Comparison of ENCODE assay signal across 9 mouse cellular contexts in genomic region chr11:19017719-19018413, GRCm38 (mm10). TPM values are rescaled to one million over a fixed set of nuclear protein-coding genes. Genes with fewer than 3 reads are reported as not detected.
A peak's percentile ranks its signal among the peaks of the same experiment; 100 is the strongest.
DNase-seq lines count a peak whose midpoint lies in the region; ATAC-seq and TF ChIP-seq lines count a peak whose summit lies in the region.
"Had no signal": no experiment of that assay in that cellular context is flagged by ENCODE, and none has a peak within 500 bp of the region (broad histone marks: within the 10 kb centered on the region; RNA-seq: fewer than 3 reads in every experiment).

No protein-coding gene starts in this region.

- TF ChIP-seq POLR2A in cortical plate, adult 2 months (IDR thresholded peaks at IDR 0.05; ENCODE audit: extremely low read depth, insufficient read depth, low read length): no peak

- peak overlapping the region; percentile 93 for H3K9ac ChIP-seq in kidney, embryonic 14.5 days (ENCODE audit: low read depth, low read length)
- peak overlapping the region; percentile 98 for H3K9ac ChIP-seq in hindbrain, embryonic 16.5 days (ENCODE audit: low read depth, low read length)
- H3K9ac ChIP-seq in midbrain, postnatal 0 days (replicated peaks; ENCODE audit: low read length, poor library complexity, severe bottlenecking): peak overlapping the region; percentile 79

- peak overlapping the region; percentile 73 for H3K4me2 ChIP-seq in kidney, embryonic 14.5 days (replicated peaks; ENCODE audit: low read depth, low read length)
- H3K4me2 ChIP-seq in hindbrain, embryonic 16.5 days (ENCODE audit: low read length): peak overlapping the region; percentile 86
- peak overlapping the region; percentile 98 for H3K4me2 ChIP-seq in midbrain, postnatal 0 days (ENCODE audit: low read depth, low read length, poor library complexity, severe bottlenecking)

- no peak for DNase-seq in kidney, postnatal 4 days
- DNase-seq in midbrain, postnatal 0 days (ENCODE audit: low spot score): no peak
- no peak for DNase-seq in left cerebral cortex, adult 9 months (ENCODE audit: low spot score in 2 of 2)
- DNase-seq in urinary bladder, postnatal 25 days (ENCODE audit: low spot score): no peak
- no peak for DNase-seq in ovary, postnatal 10 days (ENCODE audit: low spot score)
- DNase-seq: thymus, postnatal 4 days had no signal

- H3K4me1 ChIP-seq in kidney, embryonic 14.5 days (ENCODE audit: control insufficient read depth, insufficient read depth, low read length): peaks cover 11% of the 10 kb centered on the region
- H3K4me1 ChIP-seq in cortical plate, adult 2 months (ENCODE audit: control insufficient read depth, insufficient read depth, low read length): no peaks in the 10 kb centered on the region
- peaks cover 14% of the 10 kb centered on the region for H3K4me1 ChIP-seq in hindbrain, embryonic 16.5 days (ENCODE audit: control insufficient read depth, insufficient read depth, low read depth, low read length)
- no peaks in the 10 kb centered on the region for H3K4me1 ChIP-seq in midbrain, postnatal 0 days (ENCODE audit: insufficient read depth, low read length)

- peak overlapping the region; percentile 73 for H3K4me3 ChIP-seq in kidney, embryonic 14.5 days (ENCODE audit: low read length)
- peak overlapping the region; percentile 81; the same call in 1 of the 2 replicates for H3K4me3 ChIP-seq in cortical plate, adult 2 months (ENCODE audit: insufficient read depth, low read length)
- H3K4me3 ChIP-seq in hindbrain, embryonic 16.5 days (ENCODE audit: low read length): peak overlapping the region; percentile 75
- H3K4me3 ChIP-seq in midbrain, postnatal 0 days (ENCODE audit: low read depth, low read length): peak overlapping the region; percentile 68

- TF ChIP-seq CTCF in cortical plate, adult 2 months (IDR thresholded peaks at IDR 0.05; ENCODE audit: extremely low read depth, insufficient read depth, low read length): no peak
- TF ChIP-seq CTCF in midbrain, postnatal 0 days (IDR thresholded peaks at IDR 0.05): no peak

- no peaks in the 10 kb centered on the region for H3K9me3 ChIP-seq in kidney, embryonic 14.5 days (ENCODE audit: control insufficient read depth, low read length)
- no peaks in the 10 kb centered on the region for H3K9me3 ChIP-seq in hindbrain, embryonic 16.5 days (ENCODE audit: control insufficient read depth, low read length)
- H3K9me3 ChIP-seq in midbrain, postnatal 0 days (ENCODE audit: low read length): no peaks in the 10 kb centered on the region

- WGBS in kidney, embryonic 14.5 days: 1% methylated on average over 14 of the region's 14 CpGs
- WGBS in hindbrain, embryonic 16.5 days: 2% methylated on average over 14 of the region's 14 CpGs
- WGBS in midbrain, postnatal 0 days: 7% methylated on average over 14 of the region's 14 CpGs

- peak overlapping the region; percentile 99 for H3K27ac ChIP-seq in kidney, embryonic 14.5 days (ENCODE audit: low read depth, low read length)
- no peak overlapping the region for H3K27ac ChIP-seq in cortical plate, adult 2 months (ENCODE audit: insufficient read depth, low read length)
- H3K27ac ChIP-seq in hindbrain, embryonic 16.5 days (ENCODE audit: low read depth, low read length): peak overlapping the region; percentile 100
- peak overlapping the region; percentile 89 for H3K27ac ChIP-seq in midbrain, postnatal 0 days (ENCODE audit: low read depth, low read length)

- no peaks in the 10 kb centered on the region for H3K27me3 ChIP-seq in kidney, embryonic 14.5 days (ENCODE audit: control insufficient read depth, insufficient read depth, low read length)
- no peaks in the 10 kb centered on the region for H3K27me3 ChIP-seq in hindbrain, embryonic 16.5 days (replicated peaks; ENCODE audit: control insufficient read depth, insufficient read depth, low read length)
- peaks cover 3% of the 10 kb centered on the region; the same call in 1 of the 2 replicates for H3K27me3 ChIP-seq in midbrain, postnatal 0 days (ENCODE audit: insufficient read depth, low read length)

- peaks cover 12% of the 10 kb centered on the region; the same call in 1 of the 2 replicates for H3K36me3 ChIP-seq in kidney, embryonic 14.5 days (ENCODE audit: control insufficient read depth, insufficient read depth, low read length)
- H3K36me3 ChIP-seq in hindbrain, embryonic 16.5 days (ENCODE audit: control insufficient read depth, insufficient read depth, low read length): no peaks in the 10 kb centered on the region
- no peaks in the 10 kb centered on the region for H3K36me3 ChIP-seq in midbrain, postnatal 0 days (ENCODE audit: insufficient read depth, low read length)

- ATAC-seq in kidney, embryonic 14.5 days (ENCODE audit: low FRiP score, low TSS enrichment): no peak
- no peak for ATAC-seq in hindbrain, embryonic 16.5 days
- no peak for ATAC-seq in midbrain, postnatal 0 days (ENCODE audit: low FRiP score)

RNA-seq across cellular contexts. Expression of gene Meis1, which starts 0.9 kb away (rescaled TPM):
- 54.6 and 109 TPM in 2 replicates for polyA plus RNA-seq in kidney, embryonic 14.5 days (2014; fragmentation: Nextera tagmentation; extraction: Ambion mirVana)
- polyA plus RNA-seq in cortical plate, adult 2 months (2012; rRNA removed): 2.1 and 3.5 TPM in 2 replicates
- polyA plus RNA-seq in hindbrain, embryonic 16.5 days (2015; fragmentation: Nextera tagmentation; extraction: Ambion mirVana): 182 and 183 TPM in 2 replicates
- 28.6 and 40.1 TPM in 2 replicates for total RNA-seq in midbrain, postnatal 0 days (2014; rRNA removed)
- polyA plus RNA-seq in midbrain, postnatal 0 days (2015; fragmentation: Nextera tagmentation; extraction: Ambion mirVana): 16.1 and 18.8 TPM in 2 replicates
